Mouse (Mus musculus) embryonic fibroblast, embryonic 13.5 days (primary cell): ENCODE results near the gene Itga1.

ENCODE experiments used
- CTCF ChIP-seq: IDR thresholded peaks from 2 replicates; pipeline ENCODE4 v1.5.1; 2011; ENCODE audit warnings: mild to moderate bottlenecking, control low read depth, low read length, moderate library complexity, borderline replicate concordance; ENCODE audit not compliant: insufficient read depth
- POLR2A ChIP-seq: IDR thresholded peaks from 2 replicates; pipeline ENCODE4 v1.6.1; 2011; ENCODE audit warnings: low read depth, mild to moderate bottlenecking, control low read depth, low read length, moderate library complexity

GRCm38 (mm10) chr13:114909514-114909913 lies 192.2 kb downstream of the Itga1 start:
- TF ChIP-seq CTCF, result no peak
- TF ChIP-seq POLR2A, result no peak
